Mouse (Mus musculus) kidney, postnatal 0 days (tissue): ENCODE data around the gene Cbfa2t3. TPM values are rescaled to one million over a fixed set of nuclear protein-coding genes. Genes with fewer than 3 reads are reported as not detected.

Experiments used
- ATAC-seq: fragments of 200-750 bp; cut with Nextera tagmentation; replicated peaks from 2 replicates; pipeline ENCODE4 v1.8.0; 2017; ENCODE audit warnings: low read depth, moderate number of reproducible peaks, moderate TSS enrichment, moderate library complexity; ENCODE audit not compliant: low FRiP score
- DNase-seq: peaks from one replicate; pipeline ENCODE4 v3.0.0-alpha.2; 2016; ENCODE audit warnings: low spot score
- H3K27ac ChIP-seq: fragments of 300-500 bp; sonication (generic); 2 replicates; pipeline ENCODE4 v1.5.1; 2014; ENCODE audit warnings: mild to moderate bottlenecking
- H3K27me3 ChIP-seq: fragments of 300-500 bp; sonication (generic); 2 replicates; pipeline ENCODE4 v1.6.1; 2014; ENCODE audit warnings: low read length, mixed read lengths; ENCODE audit not compliant: insufficient read depth
- H3K36me3 ChIP-seq: fragments of 300-500 bp; sonication (generic); 2 replicates; pipeline ENCODE4 v1.6.1; 2014; ENCODE audit warnings: low read length, mixed read lengths; ENCODE audit not compliant: insufficient read depth
- H3K4me1 ChIP-seq: fragments of 300-500 bp; sonication (generic); replicated peaks from 2 replicates; pipeline ENCODE4 v1.6.1; 2014; ENCODE audit warnings: antibody characterized with exemption, low read length, mixed read lengths; ENCODE audit not compliant: insufficient read depth
- H3K4me2 ChIP-seq: fragments of 300-500 bp; sonication (generic); 2 replicates; pipeline ENCODE4 v1.6.1; 2014; ENCODE audit warnings: mild to moderate bottlenecking, low read length, moderate library complexity, mixed read lengths
- H3K4me3 ChIP-seq: fragments of 300-500 bp; sonication (generic); replicated peaks from 2 replicates; pipeline ENCODE4 v1.5.1; 2014; ENCODE audit warnings: low read depth, low read length
- H3K9ac ChIP-seq: fragments of 300-500 bp; sonication (generic); 2 replicates; pipeline ENCODE4 v1.6.1; 2014; ENCODE audit warnings: low read depth, low read length
- H3K9me3 ChIP-seq: fragments of 300-500 bp; sonication (generic); replicated peaks from 2 replicates; pipeline ENCODE4 v1.6.1; 2016; ENCODE audit warnings: low read length, inconsistent platforms, mixed read lengths
- CTCF ChIP-seq: IDR thresholded peaks from 2 replicates; pipeline ENCODE4 v1.5.1; 2016; ENCODE audit warnings: antibody characterized with exemption, low read depth, mild to moderate bottlenecking, moderate library complexity
- WGBS: fragments of 180-500 bp; shearing (Covaris S2); extraction: QIAGEN DNeasy Blood & Tissue Kit; methylation state at CpG from one replicate; pipeline ENCODE4 v1.1.7; 2014; 5-methylcytosine and 5-hydroxymethylcytosine counted together
- polyA plus RNA-seq: library from polyadenylated mRNA; unstranded; fragments of >200 nt; fragmentation: Nextera tagmentation; extraction: Ambion mirVana; gene quantifications from 2 replicates; pipeline ENCODE4 v1.2.1, GENCODE M21; 2015

Gene Cbfa2t3
- polyA plus RNA-seq, 1 experiment from 2014 or later: 3.6 TPM

DNA sequence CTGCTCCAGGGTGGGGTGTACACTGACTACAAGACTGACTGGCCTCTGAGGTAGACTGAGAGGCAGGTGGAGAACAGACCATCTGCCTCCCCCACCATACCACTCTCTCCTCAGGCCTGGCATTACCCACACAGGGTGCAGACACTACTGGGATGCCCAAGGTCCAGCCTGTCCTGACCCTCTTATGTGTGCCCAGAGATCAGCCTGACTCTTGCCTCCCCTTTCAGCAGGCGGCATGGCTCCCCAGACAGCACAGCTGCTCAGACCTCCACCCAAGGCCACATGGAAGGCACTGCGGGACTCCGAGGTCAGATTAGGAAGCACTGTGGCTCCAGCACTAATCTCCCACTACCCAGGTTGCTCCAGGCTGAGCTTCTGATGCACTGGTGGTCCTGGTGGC lies 28.2 kb downstream of the Cbfa2t3 start:
- Histone ChIP-seq H3K27ac (no peak overlapping the region), H3K4me1 (peaks cover 12% of the 10 kb centered on the region), H3K27me3 (no peaks in the 10 kb centered on the region; the same call in 1 of the 2 replicates), H3K4me3 (no peak overlapping the region), H3K9ac (no peak overlapping the region), H3K4me2 (no peak overlapping the region), H3K9me3 (no peaks in the 10 kb centered on the region), H3K36me3 (no peaks in the 10 kb centered on the region)
- no peak for ATAC-seq
- no peak for TF ChIP-seq CTCF
- 78% methylated on average over 3 of the region's 3 CpGs for WGBS
- no peak for DNase-seq

DNA sequence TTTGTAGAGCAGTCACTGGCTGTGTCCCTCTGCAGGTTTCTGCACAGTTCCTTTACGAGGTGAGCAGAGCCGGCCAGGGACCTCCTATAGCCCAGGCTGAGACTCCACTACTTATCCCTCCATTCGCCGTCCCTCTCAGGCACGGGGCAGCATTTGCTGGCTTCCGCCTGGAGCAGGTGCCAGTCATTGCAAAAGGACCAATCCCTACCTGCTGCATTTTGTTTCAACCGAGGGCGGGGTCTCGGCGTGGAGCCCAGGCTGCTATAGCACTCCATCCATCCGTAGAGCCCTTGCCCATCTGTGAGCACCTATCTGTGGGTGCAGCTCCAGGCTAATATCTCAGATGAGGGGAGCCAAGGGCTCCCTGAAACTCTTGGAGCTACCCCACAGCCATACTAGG lies 28.9 kb downstream of the Cbfa2t3 start:
- ATAC-seq: no peak
- peaks cover 19% of the 10 kb centered on the region for H3K4me1 ChIP-seq
- H3K4me2 ChIP-seq: no peak overlapping the region
- WGBS: 22% methylated on average over 11 of the region's 11 CpGs
- no peak for TF ChIP-seq CTCF
- no peak overlapping the region for H3K27ac ChIP-seq
- no peak overlapping the region for H3K4me3 ChIP-seq
- H3K9me3 ChIP-seq: no peaks in the 10 kb centered on the region
- no peaks in the 10 kb centered on the region for H3K36me3 ChIP-seq
- DNase-seq: no peak
- H3K9ac ChIP-seq: no peak overlapping the region
- no peaks in the 10 kb centered on the region; the same call in 1 of the 2 replicates for H3K27me3 ChIP-seq

- 48% methylated on average over 5 of the region's 5 CpGs for WGBS
- ATAC-seq: no peak
These were observed 29.5 kb downstream of the Cbfa2t3 start for GRCm38 (mm10) chr8:122669370-122669769.

DNA sequence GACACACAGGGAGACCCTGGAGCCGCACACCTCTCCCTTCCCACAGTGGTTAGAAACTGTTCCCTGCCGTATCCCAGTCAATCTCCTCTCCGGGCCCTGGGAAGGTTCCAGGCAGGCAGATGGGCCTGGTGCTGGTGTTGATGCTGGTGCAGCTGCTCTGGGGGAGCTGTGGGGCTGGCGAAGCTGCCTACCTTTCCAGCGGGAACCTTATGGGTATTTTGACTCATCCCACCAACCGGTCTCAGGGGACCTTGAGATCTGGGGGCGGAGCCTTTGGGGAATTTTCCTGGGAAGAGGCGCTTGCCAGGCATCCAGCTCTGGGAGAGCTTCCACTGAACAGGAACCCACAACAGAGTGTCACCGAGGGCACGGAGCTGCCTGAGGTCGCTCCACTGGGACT lies 31.1 kb downstream of the Cbfa2t3 start:
- WGBS: 70% methylated on average over 11 of the region's 11 CpGs

More at GRCm38 (mm10) chr8:122669370-122669769, 29.5 kb downstream of the Cbfa2t3 start:
- Histone ChIP-seq H3K27ac (no peak overlapping the region), H3K9ac (no peak overlapping the region), H3K4me1 (peaks cover 23% of the 10 kb centered on the region), H3K9me3 (no peaks in the 10 kb centered on the region), H3K4me2 (no peak overlapping the region), H3K27me3 (no peaks in the 10 kb centered on the region; the same call in 1 of the 2 replicates), H3K4me3 (no peak overlapping the region), H3K36me3 (no peaks in the 10 kb centered on the region)
- no peak for TF ChIP-seq CTCF
- DNase-seq: no peak

DNA sequence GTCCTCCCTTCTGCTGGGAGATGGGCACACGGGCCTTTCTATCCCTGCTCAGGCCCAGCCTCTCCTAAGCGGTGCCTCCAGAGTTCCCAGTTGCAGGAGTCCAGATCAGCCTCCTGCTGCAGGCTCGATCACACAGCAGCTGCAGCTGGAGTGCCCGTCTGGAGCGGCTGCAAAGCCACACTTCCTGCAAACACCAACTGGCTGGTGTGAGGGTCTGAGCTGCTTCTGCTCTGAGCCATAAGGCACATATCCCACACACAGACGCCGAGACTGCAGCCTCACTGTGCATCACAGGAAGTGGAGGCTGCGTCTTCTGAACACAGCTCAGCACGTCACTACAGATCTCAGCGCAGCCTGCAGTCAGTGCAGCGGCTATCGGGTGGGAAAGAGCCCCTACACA lies 32.1 kb downstream of the Cbfa2t3 start:
- Histone ChIP-seq H3K4me1 (peaks cover 43% of the 10 kb centered on the region), H3K4me2 (no peak overlapping the region), H3K4me3 (no peak overlapping the region), H3K9me3 (no peaks in the 10 kb centered on the region), H3K36me3 (no peaks in the 10 kb centered on the region), H3K27me3 (no peaks in the 10 kb centered on the region), H3K9ac (no peak overlapping the region), H3K27ac (peak overlapping the region; percentile 64)
- 50% methylated on average over 12 of the region's 12 CpGs for WGBS
- DNase-seq (no peak), ATAC-seq (no peak)
- TF ChIP-seq CTCF: no peak

More for the DNA sequence above, 31.1 kb downstream of the Cbfa2t3 start:
- Histone ChIP-seq H3K4me1 (peaks cover 36% of the 10 kb centered on the region), H3K27me3 (no peaks in the 10 kb centered on the region; the same call in 1 of the 2 replicates), H3K27ac (no peak overlapping the region), H3K36me3 (no peaks in the 10 kb centered on the region), H3K4me3 (no peak overlapping the region), H3K9ac (no peak overlapping the region), H3K9me3 (no peaks in the 10 kb centered on the region), H3K4me2 (no peak overlapping the region)
- TF ChIP-seq CTCF: no peak
- DNase-seq (no peak), ATAC-seq (no peak)

DNA sequence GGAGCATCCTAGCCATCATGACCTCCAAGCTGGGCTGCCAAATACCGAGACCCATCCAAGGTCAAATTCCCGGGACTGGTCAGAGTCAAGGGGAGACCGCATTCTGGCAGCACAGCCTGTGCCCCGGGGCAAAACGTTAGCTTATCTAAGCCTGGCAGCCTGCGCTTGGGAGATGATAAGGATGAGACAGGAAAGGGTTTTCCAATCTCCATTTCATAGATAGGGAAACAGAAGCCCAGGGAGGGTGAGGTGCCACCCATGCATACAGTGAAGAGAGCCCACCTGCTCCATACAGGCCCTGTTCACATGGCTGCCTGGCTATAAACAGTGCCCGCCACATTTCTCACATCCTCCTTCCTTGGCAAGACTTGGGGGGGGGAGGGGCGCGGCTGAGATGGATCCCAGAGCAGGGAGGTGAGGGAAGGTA lies 32.6 kb downstream of the Cbfa2t3 start:
- H3K9ac ChIP-seq: no peak overlapping the region
- peak overlapping the region; percentile 64 for H3K27ac ChIP-seq
- no peak overlapping the region for H3K4me3 ChIP-seq
- WGBS: 49% methylated on average over 9 of the region's 9 CpGs
- no peak overlapping the region for H3K4me2 ChIP-seq
- ATAC-seq (no peak), DNase-seq (no peak)
- H3K36me3 ChIP-seq: no peaks in the 10 kb centered on the region
- peaks cover 45% of the 10 kb centered on the region for H3K4me1 ChIP-seq
- H3K9me3 ChIP-seq: no peaks in the 10 kb centered on the region
- no peaks in the 10 kb centered on the region for H3K27me3 ChIP-seq
- TF ChIP-seq CTCF: no peak
